Mouse (Mus musculus) forebrain, embryonic 10.5 days (tissue): ENCODE data around the gene Nceh1. TPM values are rescaled to one million over a fixed set of nuclear protein-coding genes. Genes with fewer than 3 reads are reported as not detected.

Experiments used
- DNase-seq: peaks from one replicate; pipeline ENCODE4 v3.0.0-alpha.2; 2017; ENCODE audit warnings: low spot score; ENCODE audit errors: extremely low spot score
- H3K27ac ChIP-seq: fragments of 300-500 bp; sonication (generic); 2 replicates; pipeline ENCODE4 v1.5.1; 2016; ENCODE audit warnings: mild to moderate bottlenecking
- H3K27me3 ChIP-seq: fragments of 300-500 bp; sonication (generic); 2 replicates; pipeline ENCODE4 v1.6.1; 2016; ENCODE audit warnings: mild to moderate bottlenecking; ENCODE audit not compliant: poor library complexity, severe bottlenecking
- H3K36me3 ChIP-seq: fragments of 300-500 bp; sonication (generic); replicated peaks from 2 replicates; pipeline ENCODE4 v1.6.1; 2016; ENCODE audit warnings: mild to moderate bottlenecking, moderate library complexity
- H3K4me1 ChIP-seq: fragments of 300-500 bp; sonication (generic); 2 replicates; pipeline ENCODE4 v1.6.1; 2016
- H3K4me3 ChIP-seq: fragments of 300-500 bp; sonication (generic); 2 replicates; pipeline ENCODE4 v1.5.1; 2016; ENCODE audit warnings: mild to moderate bottlenecking, moderate library complexity
- H3K9me3 ChIP-seq: fragments of 300-500 bp; sonication (generic); 2 replicates; pipeline ENCODE4 v1.6.1; 2016; ENCODE audit warnings: mild to moderate bottlenecking, moderate library complexity
- WGBS: fragments of 180-500 bp; shearing (Covaris S2); methylation state at CpG from one replicate; pipeline ENCODE4 v1.1.7; 2016; 5-methylcytosine and 5-hydroxymethylcytosine counted together
- polyA plus RNA-seq: library from polyadenylated mRNA; unstranded; fragments of >200 nt; fragmentation: Nextera tagmentation; extraction: Ambion mirVana; gene quantifications from 2 replicates; pipeline ENCODE4 v1.2.1, GENCODE M21; 2016

The Nceh1 gene
- polyA plus RNA-seq, 1 experiment from 2014 or later: 5.0 TPM

DNA sequence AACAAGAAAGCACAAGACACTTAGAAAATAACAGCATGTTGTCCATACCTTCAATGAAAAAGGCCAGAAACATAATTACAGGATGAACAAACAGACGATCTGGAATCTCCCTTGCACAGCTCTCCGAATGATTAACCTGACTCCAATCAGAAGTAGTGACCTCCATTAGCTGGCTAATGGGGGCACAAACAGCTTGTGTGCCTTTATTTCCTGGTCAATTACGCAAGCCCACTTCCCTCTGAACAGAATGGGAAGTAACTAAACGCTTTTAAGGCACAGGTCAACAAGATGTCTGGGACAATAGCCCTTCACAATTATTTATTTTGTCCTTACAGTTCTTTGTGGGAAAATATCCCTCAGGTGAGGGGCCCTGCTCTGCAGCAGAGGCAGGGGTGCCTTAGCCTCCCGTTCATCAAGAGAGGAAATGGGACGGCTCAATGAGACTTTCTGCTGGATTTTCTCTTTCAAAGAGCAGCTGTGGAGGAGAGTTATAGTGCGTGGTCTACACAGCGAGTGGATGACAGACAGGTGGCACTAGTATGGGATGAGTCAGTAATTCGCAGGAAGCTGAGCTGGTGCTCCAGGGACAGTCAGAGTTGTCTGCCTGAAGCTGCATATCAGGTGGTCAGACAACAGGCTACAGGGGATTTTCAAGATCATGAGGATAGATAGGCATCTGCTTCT lies 119.7 kb downstream of the Nceh1 start:
- 79% methylated on average over 9 of the region's 9 CpGs for WGBS
- Histone ChIP-seq H3K36me3 (no peaks in the 10 kb centered on the region), H3K9me3 (no peaks in the 10 kb centered on the region)

DNA sequence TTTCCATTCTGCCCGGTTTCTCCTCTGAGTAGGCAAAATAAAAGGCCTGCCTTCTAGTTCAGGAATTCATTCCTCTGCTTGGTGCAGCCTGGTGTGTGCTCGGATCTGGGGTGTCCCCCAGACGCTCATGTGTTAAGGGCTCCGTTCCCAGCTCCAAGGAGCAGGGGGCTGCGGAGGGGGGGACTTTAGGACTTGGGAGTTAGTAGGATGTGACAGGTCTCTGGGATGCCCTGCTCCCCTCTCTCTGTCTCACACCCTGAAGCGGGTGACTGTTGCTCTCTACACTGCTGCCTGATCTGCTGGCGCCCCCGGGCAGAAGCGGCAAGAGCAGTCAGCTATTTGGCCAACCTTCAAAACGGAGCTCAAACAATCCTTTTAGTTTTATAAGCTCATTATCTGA lies 124.0 kb downstream of the Nceh1 start:
- no peak overlapping the region for H3K27ac ChIP-seq
- H3K9me3 ChIP-seq: no peaks in the 10 kb centered on the region
- DNase-seq: no peak
- no peaks in the 10 kb centered on the region for H3K27me3 ChIP-seq
- no peaks in the 10 kb centered on the region for H3K4me1 ChIP-seq
- H3K4me3 ChIP-seq: no peak overlapping the region
- H3K36me3 ChIP-seq: no peaks in the 10 kb centered on the region
- WGBS: 83% methylated on average over 10 of the region's 10 CpGs

More for the DNA sequence above, 119.7 kb downstream of the Nceh1 start:
- DNase-seq: no peak
- H3K27ac ChIP-seq: no peak overlapping the region
- no peaks in the 10 kb centered on the region for H3K27me3 ChIP-seq
- H3K4me3 ChIP-seq: no peak overlapping the region
- no peaks in the 10 kb centered on the region for H3K4me1 ChIP-seq

- WGBS: 94% methylated on average over 7 of the region's 7 CpGs
- Histone ChIP-seq H3K4me1 (no peaks in the 10 kb centered on the region), H3K27ac (no peak overlapping the region), H3K27me3 (no peaks in the 10 kb centered on the region), H3K4me3 (no peak overlapping the region), H3K36me3 (no peaks in the 10 kb centered on the region), H3K9me3 (no peaks in the 10 kb centered on the region)
- no peak for DNase-seq
Measured at GRCm38 (mm10) chr3:27310973-27311372, 128.2 kb downstream of the Nceh1 start.

DNA sequence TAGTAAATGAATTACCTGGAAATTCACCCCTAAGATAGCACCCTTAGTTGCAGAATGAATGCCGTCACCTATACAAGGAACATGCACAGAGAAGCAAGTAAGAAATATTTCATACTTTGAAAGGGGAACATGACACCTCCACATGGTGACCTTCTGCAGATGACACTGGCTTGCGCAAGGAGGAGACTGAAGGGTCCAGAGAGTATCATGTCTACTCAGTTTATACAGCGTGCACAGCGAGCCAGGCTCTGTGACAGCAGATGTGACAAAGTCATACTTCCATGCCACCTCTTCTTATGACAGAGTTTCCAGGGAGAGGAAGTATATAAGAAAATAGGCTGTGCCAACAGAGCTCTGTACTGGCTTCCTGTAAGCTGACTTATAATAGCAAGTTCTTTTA lies 128.7 kb downstream of the Nceh1 start:
- Histone ChIP-seq H3K4me1 (no peaks in the 10 kb centered on the region), H3K27ac (no peak overlapping the region), H3K27me3 (no peaks in the 10 kb centered on the region), H3K4me3 (no peak overlapping the region), H3K9me3 (no peaks in the 10 kb centered on the region), H3K36me3 (no peaks in the 10 kb centered on the region)
- no peak for DNase-seq
- WGBS: 93% methylated on average over 4 of the region's 4 CpGs

GRCm38 (mm10) chr3:27314506-27315164 lies 131.9 kb downstream of the Nceh1 start:
- H3K4me1 ChIP-seq: no peaks in the 10 kb centered on the region
- H3K4me3 ChIP-seq: no peak overlapping the region
- no peaks in the 10 kb centered on the region for H3K36me3 ChIP-seq
- no peak overlapping the region for H3K27ac ChIP-seq
- no peak for DNase-seq
- H3K9me3 ChIP-seq: no peaks in the 10 kb centered on the region
- 69% methylated on average over 2 of the region's 2 CpGs for WGBS
- no peaks in the 10 kb centered on the region for H3K27me3 ChIP-seq

- H3K27me3 ChIP-seq: no peaks in the 10 kb centered on the region
- no peak within 1 kb of the TSS for H3K4me3 ChIP-seq
- WGBS: 73% methylated on average over 9 of the region's 9 CpGs
Measured at GRCm38 (mm10) chr3:27316559-27317287, 134.0 kb downstream of the Nceh1 start, which contains the start of gene Tnfsf10. TSS of gene Tnfsf10 (plus strand) at chr3:27317028.

GRCm38 (mm10) chr3:27317288-27318024 lies 134.7 kb downstream of the Nceh1 start:
- H3K27me3 ChIP-seq: no peaks in the 10 kb centered on the region
- WGBS: 84% methylated on average over 4 of the region's 4 CpGs
- no peaks in the 10 kb centered on the region for H3K36me3 ChIP-seq
- no peaks in the 10 kb centered on the region for H3K9me3 ChIP-seq
- H3K27ac ChIP-seq: no peak overlapping the region
- H3K4me3 ChIP-seq: no peak overlapping the region
- DNase-seq: no peak
- H3K4me1 ChIP-seq: no peaks in the 10 kb centered on the region

More at GRCm38 (mm10) chr3:27316559-27317287, 134.0 kb downstream of the Nceh1 start, which contains the start of gene Tnfsf10:
- Histone ChIP-seq H3K9me3 (no peaks in the 10 kb centered on the region), H3K27ac (no peak within 1 kb of the TSS), H3K4me1 (no peaks in the 10 kb centered on the region), H3K36me3 (no peaks in the 10 kb centered on the region)
- no peak for DNase-seq

- Histone ChIP-seq H3K27ac (no peak overlapping the region), H3K9me3 (no peaks in the 10 kb centered on the region), H3K27me3 (no peaks in the 10 kb centered on the region), H3K4me3 (no peak overlapping the region), H3K36me3 (no peaks in the 10 kb centered on the region), H3K4me1 (no peaks in the 10 kb centered on the region)
- no CpG with 5 or more reads among the region's 1 CpGs for WGBS
- no peak for DNase-seq
Measured at GRCm38 (mm10) chr3:27319650-27320049, 136.9 kb downstream of the Nceh1 start.

DNA sequence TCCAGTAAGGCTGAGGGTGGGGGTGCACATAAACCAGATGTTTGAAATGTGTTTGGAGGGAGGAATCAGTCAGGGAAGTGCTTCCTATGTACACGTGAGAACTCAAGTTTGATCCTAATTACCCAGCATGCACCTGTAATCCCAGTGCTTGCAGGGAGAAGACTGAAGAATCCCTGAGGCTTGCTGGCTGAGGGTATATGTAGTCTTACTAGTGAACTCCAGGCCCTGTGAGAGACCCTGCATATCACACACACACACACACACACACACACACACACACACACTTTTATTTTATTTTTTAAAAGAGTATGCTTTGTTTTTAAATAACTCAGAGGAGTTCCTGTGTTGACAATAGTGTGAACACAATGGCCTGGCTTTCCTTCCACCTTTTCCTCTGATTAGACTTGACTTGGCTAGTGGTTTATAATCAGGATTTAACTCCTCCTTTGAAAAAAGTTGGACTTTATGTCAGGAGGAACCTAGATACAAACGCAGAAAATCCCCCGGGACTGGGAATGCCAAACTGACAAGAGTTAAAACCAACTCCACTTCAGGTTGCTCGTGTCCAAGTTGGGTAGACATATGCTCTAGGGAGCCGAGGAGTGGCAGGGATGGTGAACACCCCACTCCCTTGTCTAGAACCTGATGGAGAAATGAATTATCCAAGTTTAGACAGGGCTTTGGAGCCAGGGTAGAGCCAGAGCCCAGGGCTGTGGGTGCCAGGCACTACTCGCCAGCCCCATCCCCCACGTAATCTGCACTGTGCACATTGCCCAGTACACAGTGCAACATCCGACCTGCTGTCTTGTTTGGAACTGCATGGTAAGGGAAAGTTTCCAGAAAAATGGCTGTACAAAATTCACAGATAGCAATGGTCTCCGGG lies 138.1 kb downstream of the Nceh1 start:
- H3K9me3 ChIP-seq: no peaks in the 10 kb centered on the region
- H3K4me3 ChIP-seq: no peak overlapping the region
- no peaks in the 10 kb centered on the region for H3K36me3 ChIP-seq
- no peaks in the 10 kb centered on the region for H3K4me1 ChIP-seq
- no peak overlapping the region for H3K27ac ChIP-seq
- no peaks in the 10 kb centered on the region for H3K27me3 ChIP-seq
- WGBS: 84% methylated on average over 9 of the region's 9 CpGs
- no peak for DNase-seq

- DNase-seq: no peak
- no peaks in the 10 kb centered on the region for H3K36me3 ChIP-seq
- 91% methylated on average over 9 of the region's 9 CpGs for WGBS
- H3K27ac ChIP-seq: no peak overlapping the region
- no peak overlapping the region for H3K4me3 ChIP-seq
- no peaks in the 10 kb centered on the region for H3K27me3 ChIP-seq
- H3K4me1 ChIP-seq: no peaks in the 10 kb centered on the region
- no peaks in the 10 kb centered on the region for H3K9me3 ChIP-seq
Measured at GRCm38 (mm10) chr3:27322591-27322990, 139.8 kb downstream of the Nceh1 start.

GRCm38 (mm10) chr3:27323551-27323950 lies 140.8 kb downstream of the Nceh1 start:
- H3K27me3 ChIP-seq: no peaks in the 10 kb centered on the region
- no peak for DNase-seq
- H3K4me1 ChIP-seq: no peaks in the 10 kb centered on the region
- H3K9me3 ChIP-seq: no peaks in the 10 kb centered on the region
- no peak overlapping the region for H3K27ac ChIP-seq
- WGBS: 83% methylated on average over 5 of the region's 5 CpGs
- H3K36me3 ChIP-seq: no peaks in the 10 kb centered on the region
- H3K4me3 ChIP-seq: no peak overlapping the region
